Mouse (Mus musculus): ENCODE results near the gene Cdhr1.

DNA sequence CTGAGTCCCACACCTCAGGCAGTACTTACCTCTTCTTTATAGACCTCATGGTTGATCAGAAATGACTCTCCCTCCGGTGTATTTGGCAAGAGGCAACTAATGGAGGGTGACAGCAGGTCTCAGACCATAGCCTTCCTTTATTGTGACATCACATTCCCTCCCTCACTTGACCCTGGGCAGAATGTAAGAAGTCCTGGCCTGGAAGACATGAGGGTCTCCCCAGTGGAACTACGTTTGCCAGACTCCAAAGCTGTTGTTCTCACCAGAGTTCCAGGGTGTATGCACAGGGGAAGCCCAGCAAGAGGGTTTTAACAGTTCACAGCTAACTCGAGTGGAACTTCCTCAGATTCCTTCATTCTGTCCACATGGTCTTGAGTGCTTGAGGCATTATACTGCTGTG, 15.8 kb upstream of the Cdhr1 start, which contains the start of gene 2610528A11Rik:
- TF ChIP-seq POLR2A (IDR thresholded peaks at IDR 0.05; ENCODE audit: borderline replicate concordance, low read depth, low read length) (no peak), CTCF (IDR thresholded peaks at IDR 0.05; ENCODE audit: low read depth, low read length) (no peak)
